Mouse (Mus musculus) thymus, adult 2 months (tissue): ENCODE data around the gene Ttc8.

Experiments
- CTCF ChIP-seq: fragments of 200-500 bp; IDR thresholded peaks from 2 replicates; pipeline ENCODE4 v1.5.1; 2012; ENCODE audit warnings: mild to moderate bottlenecking, control low read depth, low read length, moderate library complexity, borderline replicate concordance; ENCODE audit not compliant: control insufficient read depth, poor library complexity, insufficient read depth; ENCODE audit errors: extremely low read depth
- POLR2A ChIP-seq: fragments of 200-500 bp; IDR thresholded peaks from 2 replicates; pipeline ENCODE4 v1.6.1; 2012; ENCODE audit warnings: mild to moderate bottlenecking, low read length, control low read depth, moderate library complexity; ENCODE audit not compliant: control insufficient read depth, poor library complexity, insufficient read depth; ENCODE audit errors: extremely low read depth

GRCm38 (mm10) chr12:98997046-98997445 lies 76.7 kb downstream of the Ttc8 start:
- no peak for TF ChIP-seq POLR2A
- TF ChIP-seq CTCF: no peak
